Mouse (Mus musculus): ENCODE data around the gene Camk1d.

GRCm38 (mm10) chr2:5499620-5500019 is 214.7 kb downstream of the Camk1d start:
- TF ChIP-seq POLR2A (IDR thresholded peaks at IDR 0.05; ENCODE audit: low read depth, low read length) (no peak), CTCF (conservative IDR thresholded peaks at IDR 0.05; ENCODE audit: insufficient read depth, insufficient read length, low read depth, low read length) (no peak)

Measured in kidney, adult 2 months (tissue).